Mouse (Mus musculus) stomach, embryonic 14.5 days (tissue): ENCODE data around the gene Focad. TPM values are rescaled to one million over a fixed set of nuclear protein-coding genes. Genes with fewer than 3 reads are reported as not detected.

ENCODE experiments used
- ATAC-seq: fragments of 200-750 bp; cut with Nextera tagmentation; 2 replicates; pipeline ENCODE4 v1.8.0; 2017; ENCODE audit warnings: low read depth, moderate TSS enrichment; ENCODE audit not compliant: insufficient number of reproducible peaks, insufficient read depth, low FRiP score
- H3K27ac ChIP-seq: fragments of 300-500 bp; sonication (generic); 2 replicates; pipeline ENCODE4 v1.5.1; 2014; ENCODE audit warnings: mild to moderate bottlenecking, low read length, moderate library complexity, mixed read lengths
- H3K27me3 ChIP-seq: fragments of 300-500 bp; sonication (generic); 2 replicates; pipeline ENCODE4 v1.6.1; 2014; ENCODE audit warnings: low read length, control low read depth, mixed read lengths; ENCODE audit not compliant: control insufficient read depth, insufficient read depth
- H3K36me3 ChIP-seq: fragments of 300-500 bp; sonication (generic); 2 replicates; pipeline ENCODE4 v1.6.1; 2014; ENCODE audit warnings: mild to moderate bottlenecking, control low read depth, low read length, moderate library complexity, mixed read lengths; ENCODE audit not compliant: control insufficient read depth, insufficient read depth
- H3K4me1 ChIP-seq: fragments of 300-500 bp; sonication (generic); 2 replicates; pipeline ENCODE4 v1.6.1; 2014; ENCODE audit warnings: low read length, control low read depth, mixed read lengths; ENCODE audit not compliant: control insufficient read depth, insufficient read depth
- H3K4me2 ChIP-seq: fragments of 300-500 bp; sonication (generic); replicated peaks from 2 replicates; pipeline ENCODE4 v1.6.1; 2014; ENCODE audit warnings: low read depth, low read length, control low read depth
- H3K4me3 ChIP-seq: fragments of 300-500 bp; sonication (generic); 2 replicates; pipeline ENCODE4 v1.5.1; 2014; ENCODE audit warnings: low read depth, low read length, control low read depth
- H3K9ac ChIP-seq: fragments of 300-500 bp; sonication (generic); replicated peaks from 2 replicates; pipeline ENCODE4 v1.6.1; 2014; ENCODE audit warnings: low read depth, mild to moderate bottlenecking, control low read depth, low read length, moderate library complexity, mixed read lengths
- H3K9me3 ChIP-seq: fragments of 300-500 bp; sonication (generic); 2 replicates; pipeline ENCODE4 v1.6.1; 2016; ENCODE audit warnings: low read depth, low read length, control low read depth; ENCODE audit not compliant: control insufficient read depth
- WGBS: fragments of 180-500 bp; shearing (Covaris S2); extraction: QIAGEN DNeasy Blood & Tissue Kit; methylation state at CpG from one replicate; pipeline ENCODE4 v1.1.7; 2014; 5-methylcytosine and 5-hydroxymethylcytosine counted together
- polyA plus RNA-seq: library from polyadenylated mRNA; unstranded; fragments of >200 nt; fragmentation: Nextera tagmentation; extraction: Ambion mirVana; gene quantifications from 2 replicates; pipeline ENCODE4 v1.2.1, GENCODE M21; 2014

The Focad gene
- polyA plus RNA-seq, 1 experiment from 2014 or later, result 16.3 TPM

GRCm38 (mm10) chr4:88280536-88280935, 186.1 kb downstream of the Focad start:
- no peak overlapping the region for H3K27ac ChIP-seq
- H3K4me2 ChIP-seq, result no peak overlapping the region
- H3K36me3 ChIP-seq, result no peaks in the 10 kb centered on the region
- H3K4me1 ChIP-seq, result peaks cover 9% of the 10 kb centered on the region
- ATAC-seq, result no peak
- H3K9ac ChIP-seq, result no peak overlapping the region
- no peaks in the 10 kb centered on the region for H3K27me3 ChIP-seq
- no peak overlapping the region for H3K4me3 ChIP-seq
- no peaks in the 10 kb centered on the region for H3K9me3 ChIP-seq
- WGBS, result 87% methylated on average over 2 of the region's 2 CpGs

DNA sequence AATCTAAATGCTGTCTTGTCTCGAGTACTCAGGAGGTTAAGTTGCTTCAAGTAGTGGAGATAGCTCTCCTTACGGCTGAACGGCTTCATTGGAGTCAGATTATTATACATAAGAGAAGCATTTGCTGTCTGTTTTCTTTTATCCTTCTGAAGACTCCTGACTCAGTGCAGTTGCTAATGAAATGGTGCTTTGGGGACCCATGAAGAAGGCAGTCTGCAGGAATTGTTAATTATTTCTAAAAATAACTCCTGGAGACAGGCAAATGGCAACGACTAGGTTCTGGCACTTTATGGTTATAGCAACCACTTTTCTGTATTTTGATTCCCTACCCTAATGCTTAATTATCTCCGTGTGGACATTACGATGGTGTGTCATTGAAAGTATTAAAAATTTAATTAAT, 201.1 kb downstream of the Focad start:
- WGBS, result 79% methylated on average over 6 of the region's 6 CpGs
- ATAC-seq, result no peak
- Histone ChIP-seq H3K4me1 (no peaks in the 10 kb centered on the region), H3K9ac (no peak overlapping the region), H3K36me3 (no peaks in the 10 kb centered on the region), H3K4me2 (no peak overlapping the region), H3K27me3 (no peaks in the 10 kb centered on the region), H3K9me3 (no peaks in the 10 kb centered on the region), H3K27ac (no peak overlapping the region), H3K4me3 (no peak overlapping the region)

GRCm38 (mm10) chr4:88299551-88299950, 205.1 kb downstream of the Focad start:
- no peak overlapping the region for H3K4me2 ChIP-seq
- H3K36me3 ChIP-seq, result no peaks in the 10 kb centered on the region

GRCm38 (mm10) chr4:88300832-88301621, 206.6 kb downstream of the Focad start:
- no peaks in the 10 kb centered on the region for H3K27me3 ChIP-seq
- H3K9ac ChIP-seq, result no peak overlapping the region
- no peaks in the 10 kb centered on the region for H3K4me1 ChIP-seq
- no peak overlapping the region for H3K4me3 ChIP-seq
- ATAC-seq, result peak; percentile 53; the same call in 1 of the 2 replicates
- H3K4me2 ChIP-seq, result no peak overlapping the region
- no peaks in the 10 kb centered on the region for H3K36me3 ChIP-seq
- no peaks in the 10 kb centered on the region for H3K9me3 ChIP-seq
- 75% methylated on average over 6 of the region's 6 CpGs for WGBS
- H3K27ac ChIP-seq, result no peak overlapping the region; the same call in 1 of the 2 replicates

More at GRCm38 (mm10) chr4:88299551-88299950, 205.1 kb downstream of the Focad start:
- H3K4me3 ChIP-seq, result no peak overlapping the region
- no peak overlapping the region for H3K9ac ChIP-seq
- no peaks in the 10 kb centered on the region for H3K27me3 ChIP-seq
- H3K9me3 ChIP-seq, result no peaks in the 10 kb centered on the region
- H3K27ac ChIP-seq, result no peak overlapping the region
- 92% methylated on average over 3 of the region's 3 CpGs for WGBS
- ATAC-seq, result no peak
- H3K4me1 ChIP-seq, result no peaks in the 10 kb centered on the region

DNA sequence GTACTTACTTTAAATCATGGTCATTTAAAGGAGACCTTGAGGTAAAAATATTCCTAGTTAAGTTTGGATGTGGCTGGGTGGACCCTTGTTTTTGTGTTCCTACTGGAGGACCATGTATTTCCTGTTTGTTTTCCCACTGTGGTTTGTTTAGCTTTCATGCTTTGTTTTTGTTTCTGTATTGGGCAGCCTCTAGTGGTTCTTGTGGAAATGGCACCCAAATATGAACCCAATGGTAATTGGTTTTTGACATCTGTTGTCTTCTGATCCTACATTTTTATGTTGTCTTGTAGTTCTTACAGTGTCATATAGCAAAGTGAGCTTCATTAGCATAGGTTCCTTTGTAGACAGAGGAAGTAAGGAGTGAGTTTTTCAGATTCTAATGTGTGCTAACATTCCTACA, 207.9 kb downstream of the Focad start:
- no peaks in the 10 kb centered on the region for H3K27me3 ChIP-seq
- no peak overlapping the region for H3K27ac ChIP-seq
- H3K9ac ChIP-seq, result no peak overlapping the region
- H3K4me2 ChIP-seq, result no peak overlapping the region
- no peaks in the 10 kb centered on the region for H3K4me1 ChIP-seq
- H3K9me3 ChIP-seq, result no peaks in the 10 kb centered on the region
- ATAC-seq, result no peak
- H3K36me3 ChIP-seq, result no peaks in the 10 kb centered on the region
- no peak overlapping the region for H3K4me3 ChIP-seq

GRCm38 (mm10) chr4:88307691-88308090, 213.3 kb downstream of the Focad start:
- ATAC-seq, result no peak
- Histone ChIP-seq H3K4me1 (no peaks in the 10 kb centered on the region), H3K27me3 (no peaks in the 10 kb centered on the region)

GRCm38 (mm10) chr4:88308342-88309116, 214.1 kb downstream of the Focad start:
- ATAC-seq, result no peak
- Histone ChIP-seq H3K27me3 (no peaks in the 10 kb centered on the region), H3K4me2 (no peak overlapping the region), H3K9me3 (no peaks in the 10 kb centered on the region), H3K4me3 (no peak overlapping the region), H3K4me1 (no peaks in the 10 kb centered on the region), H3K9ac (no peak overlapping the region), H3K36me3 (no peaks in the 10 kb centered on the region), H3K27ac (no peak overlapping the region)
- 91% methylated on average over 10 of the region's 10 CpGs for WGBS

More at GRCm38 (mm10) chr4:88307691-88308090, 213.3 kb downstream of the Focad start:
- Histone ChIP-seq H3K27ac (no peak overlapping the region), H3K9me3 (no peaks in the 10 kb centered on the region), H3K4me3 (no peak overlapping the region), H3K9ac (no peak overlapping the region), H3K36me3 (no peaks in the 10 kb centered on the region), H3K4me2 (no peak overlapping the region)
- WGBS, result 79% methylated on average over 3 of the region's 3 CpGs

DNA sequence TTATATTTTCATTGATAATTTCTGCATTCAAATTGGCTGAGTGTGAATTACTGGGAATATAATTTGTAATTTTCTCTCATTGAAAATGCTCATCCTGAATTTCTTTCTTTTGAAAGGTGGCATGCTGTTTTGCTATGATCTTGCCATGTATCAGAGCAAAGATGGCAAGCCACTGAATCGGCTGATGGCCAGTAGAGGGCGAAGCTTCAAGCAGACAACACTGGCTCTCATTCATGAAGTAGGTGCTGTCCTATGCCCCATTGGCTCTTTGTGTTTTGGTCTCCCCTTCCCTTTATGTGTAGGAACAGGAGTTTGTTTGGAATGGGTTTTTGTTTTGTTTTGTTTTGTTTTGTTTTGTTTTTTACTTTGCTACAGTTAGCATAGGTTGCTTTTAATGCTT, 215.2 kb downstream of the Focad start:
- Histone ChIP-seq H3K27me3 (no peaks in the 10 kb centered on the region), H3K4me2 (no peak overlapping the region), H3K9ac (no peak overlapping the region), H3K27ac (no peak overlapping the region), H3K9me3 (no peaks in the 10 kb centered on the region), H3K36me3 (no peaks in the 10 kb centered on the region), H3K4me1 (no peaks in the 10 kb centered on the region), H3K4me3 (no peak overlapping the region)
- no peak for ATAC-seq
- 41% methylated on average over 2 of the region's 2 CpGs for WGBS
